Mouse (Mus musculus) gastrocnemius, postnatal 14 days (tissue): ENCODE data around the gene Olfr872. TPM values are rescaled to one million over a fixed set of nuclear protein-coding genes. Genes with fewer than 3 reads are reported as not detected.
"Not testable (repeated sequence)": the region's sequence is repeated elsewhere in the genome, so short reads cannot be mapped to it uniquely, and the experiment has no call there.

ENCODE experiments used
- DNase-seq: peaks from one replicate; pipeline ENCODE4 v3.0.0; 2021; ENCODE audit warnings: mixed read lengths
- intact Hi-C: fragments of 180-260 bp; cut with DNase I; formaldehyde crosslinking; loops from one replicate; pipeline ENCODE4 v1.15.1; 2025; ENCODE audit warnings: low total_unique reads
- long read RNA-seq, 2 experiments: library from polyadenylated mRNA; stranded (forward); transcript quantifications; one replicate each; pipeline ENCODE4 v2.0.0; 2021
- total RNA-seq, 2 experiments: library from RNA; stranded (reverse); gene quantifications; 2 replicates each; pipeline ENCODE4 v1.2.3; 2021

Gene Olfr872
- total RNA-seq: not detected
- long read RNA-seq, experiment 1: 0 reads
- long read RNA-seq, experiment 2: 0 reads

- DNase-seq: no peak
- intact Hi-C loops: no loop called here
These were observed at the start of gene Olfr872 for GRCm38 (mm10) chr9:20236819-20237218. Gene Olfr872, plus strand, starts transcription at chr9:20237119.

- intact Hi-C loops: no loop called here
- DNase-seq: no peak
These were observed 34.8 kb upstream of the Olfr872 start for GRCm38 (mm10) chr9:20202131-20202530.

- intact Hi-C loops, DNase-seq: not testable (repeated sequence)
These were observed 33.4 kb upstream of the Olfr872 start for GRCm38 (mm10) chr9:20203413-20203984.

DNA sequence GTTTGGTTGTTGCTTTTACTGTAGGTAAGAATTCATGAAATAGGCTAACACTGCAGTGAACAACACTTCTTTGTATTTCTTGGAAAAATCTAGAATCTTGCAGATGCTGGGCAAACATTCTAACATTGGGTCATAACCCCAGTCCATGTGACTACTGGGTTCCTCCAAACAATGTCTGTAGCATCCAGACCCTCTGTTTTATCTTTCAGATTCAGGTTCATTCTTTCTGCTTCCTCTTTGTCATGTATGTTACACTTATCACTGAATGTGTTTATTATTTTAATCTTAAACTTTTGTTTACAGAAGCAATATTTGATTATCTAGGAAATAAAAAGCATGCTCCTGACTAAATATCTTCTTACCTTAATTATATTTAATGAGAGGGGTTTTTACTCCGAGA lies 26.1 kb upstream of the Olfr872 start:
- no peak for DNase-seq
- intact Hi-C loops: no loop called here

DNA sequence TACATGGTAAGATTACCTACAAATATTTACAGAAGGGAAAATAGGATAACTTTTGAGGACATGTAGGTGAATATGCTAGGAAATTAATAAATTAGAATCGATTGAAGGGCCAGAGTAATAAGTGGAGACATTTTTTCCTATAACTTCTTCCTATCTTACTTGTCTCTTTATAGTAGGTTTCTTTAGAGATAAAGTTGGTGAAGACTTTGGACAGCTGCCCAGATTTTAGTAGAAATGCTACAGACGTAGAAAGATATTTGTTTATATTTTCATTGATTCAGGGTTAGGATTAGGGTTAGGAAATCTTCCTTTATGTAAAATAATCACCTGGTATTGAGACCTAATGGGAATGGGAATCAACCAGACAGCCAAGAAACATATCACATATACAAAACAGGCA lies 25.4 kb upstream of the Olfr872 start:
- DNase-seq: no peak
- intact Hi-C loops: no loop called here

DNA sequence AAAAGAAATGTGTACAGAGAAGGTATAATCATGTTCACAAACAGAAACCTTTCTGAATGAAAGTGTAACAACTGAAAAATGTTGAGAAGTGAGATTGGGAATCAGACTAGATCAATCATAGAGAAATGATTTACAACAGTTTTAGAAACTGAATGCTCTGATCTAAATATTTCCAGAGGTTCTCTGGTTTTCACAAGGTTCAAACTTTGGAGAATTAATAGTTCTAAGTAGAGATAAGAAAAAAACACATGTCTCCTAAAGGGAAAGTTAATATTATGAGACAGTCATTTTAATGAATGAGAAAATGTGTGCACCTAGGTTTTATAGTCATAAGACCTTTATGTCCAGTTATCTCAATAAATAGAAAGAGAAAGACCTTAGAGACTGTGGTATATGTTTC lies 25.0 kb upstream of the Olfr872 start, which contains the start of gene Olfr871:
Gene Olfr871 (plus strand): TSS at position 301 of the 400 bp plus-strand sequence.
- intact Hi-C loops: no loop called here
- DNase-seq: no peak

- DNase-seq: no peak
- intact Hi-C loops: no loop called here
These were observed 459 bp downstream of the Olfr872 start for GRCm38 (mm10) chr9:20237378-20237777.

DNA sequence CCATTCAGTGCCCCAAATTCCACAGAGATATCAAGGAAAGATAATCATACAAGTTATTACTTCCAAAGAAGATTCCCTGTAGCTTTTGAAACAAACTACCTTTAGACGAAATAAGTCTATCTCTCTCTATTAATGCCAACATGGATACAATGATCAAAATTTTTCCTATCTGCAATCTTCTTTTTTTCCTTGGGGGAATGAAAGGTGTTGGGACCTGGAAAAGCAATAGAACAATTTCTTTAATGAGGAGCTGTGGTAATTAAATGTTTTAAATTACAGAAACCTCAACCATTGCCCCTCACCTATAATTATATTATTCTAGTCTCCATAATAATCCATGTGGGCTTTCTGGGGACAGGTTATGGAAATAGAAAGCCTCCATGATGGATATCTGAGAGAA lies 45.1 kb downstream of the Olfr872 start, which contains the start of gene Olfr39:
Gene Olfr39 (plus strand): TSS at position 301 of the 400 bp plus-strand sequence.
- DNase-seq: no peak
- intact Hi-C loops: no loop called here

GRCm38 (mm10) chr9:20295562-20295961 lies 58.6 kb downstream of the Olfr872 start:
- DNase-seq, intact Hi-C loops: not testable (repeated sequence)

- no peak for DNase-seq
- intact Hi-C loops: no loop called here
These were observed 61.3 kb downstream of the Olfr872 start, which contains the start of gene Olfr873 for GRCm38 (mm10) chr9:20298232-20298631. Gene Olfr873, plus strand, starts transcription at chr9:20298532.

Other genes with a start within 250 kb of the Olfr872 start
- gene Olfr866, start 209.1 kb upstream of the Olfr872 start, total RNA-seq: not detected
- not detected for gene Olfr867, start 179.6 kb upstream of the Olfr872 start, total RNA-seq
- gene Olfr868, start 138.5 kb upstream of the Olfr872 start, total RNA-seq: not detected
- not detected for gene Olfr869, start 108.1 kb upstream of the Olfr872 start, total RNA-seq
- gene Olfr870, start 63.1 kb upstream of the Olfr872 start, total RNA-seq: not detected
- not detected for gene Olfr871, start 24.9 kb upstream of the Olfr872 start, total RNA-seq
- not detected for gene Olfr39, start 45.2 kb downstream of the Olfr872 start, total RNA-seq
- not detected for gene Olfr873, start 61.4 kb downstream of the Olfr872 start, total RNA-seq
- under 1 TPM in 1 of 2 experiments, not detected in 1; 0.06 TPM for gene Olfr18, start 99.0 kb downstream of the Olfr872 start, total RNA-seq
- gene Zfp560, start 148.1 kb downstream of the Olfr872 start, total RNA-seq: 1 to 10 TPM; 9.3 to 9.6 TPM
- gene Zfp26, start 223.0 kb downstream of the Olfr872 start, total RNA-seq: 1 to 10 TPM; 7.6 to 8.5 TPM